Mouse (Mus musculus) liver, adult 2 months (tissue): ENCODE results near the gene Nol3. TPM values are rescaled to one million over a fixed set of nuclear protein-coding genes. Genes with fewer than 3 reads are reported as not detected.

Experiments
- DNase-seq: peaks from one replicate; pipeline ENCODE4 v3.0.0-alpha.2; 2011; ENCODE audit warnings: low read depth, low spot score; ENCODE audit errors: extremely low read depth
- H3K27ac ChIP-seq: fragments of 200-500 bp; replicated peaks from 2 replicates; pipeline ENCODE4 v1.5.1; 2012; ENCODE audit warnings: low read depth, mild to moderate bottlenecking, control low read depth, inconsistent platforms, low read length; ENCODE audit not compliant: insufficient read depth
- H3K27me3 ChIP-seq: fragments of 200-500 bp; 2 replicates; pipeline ENCODE4 v1.6.1; 2012; ENCODE audit warnings: mild to moderate bottlenecking, moderate library complexity, low read length, inconsistent platforms; ENCODE audit not compliant: control insufficient read depth, insufficient read depth
- H3K36me3 ChIP-seq: fragments of 200-500 bp; 2 replicates; pipeline ENCODE4 v1.6.1; 2012; ENCODE audit warnings: low read length, inconsistent platforms; ENCODE audit not compliant: control insufficient read depth, insufficient read depth
- H3K4me1 ChIP-seq: fragments of 200-500 bp; 2 replicates; pipeline ENCODE4 v1.6.1; 2011; ENCODE audit warnings: low read length; ENCODE audit not compliant: control insufficient read depth, insufficient read depth
- H3K4me3 ChIP-seq: fragments of 200-500 bp; 2 replicates; pipeline ENCODE4 v1.5.1; 2011; ENCODE audit warnings: low read depth, mild to moderate bottlenecking, control low read depth, low read length, moderate library complexity; ENCODE audit not compliant: insufficient read depth
- H3K79me2 ChIP-seq: fragments of 200-500 bp; 2 replicates; pipeline ENCODE4 v1.6.1; 2012; ENCODE audit warnings: inconsistent platforms, mild to moderate bottlenecking, low read length, moderate library complexity; ENCODE audit not compliant: control insufficient read depth, insufficient read depth
- H3K9ac ChIP-seq: fragments of 200-500 bp; 2 replicates; pipeline ENCODE4 v1.6.1; 2012; ENCODE audit warnings: low read depth, mild to moderate bottlenecking, control low read depth, inconsistent platforms, low read length
- CTCF ChIP-seq: fragments of 200-500 bp; IDR thresholded peaks from 2 replicates; pipeline ENCODE4 v1.5.1; 2011; ENCODE audit warnings: low read depth, low read length, control low read depth
- POLR2A ChIP-seq: fragments of 200-500 bp; IDR thresholded peaks from 2 replicates; pipeline ENCODE4 v1.6.1; 2011; ENCODE audit warnings: low read length, control low read depth; ENCODE audit not compliant: insufficient read depth; ENCODE audit errors: extremely low read depth
- WGBS: fragments of 180-500 bp; shearing (Covaris S2); methylation state at CpG from one replicate; pipeline ENCODE4 v1.1.7; 2018; 5-methylcytosine and 5-hydroxymethylcytosine counted together
- polyA plus RNA-seq: library from polyadenylated mRNA; depleted of rRNA; stranded (reverse); fragments of >200 nt; gene quantifications from 2 replicates; pipeline ENCODE4 v1.2.3, GENCODE M21; 2012
- total RNA-seq: library from RNA; depleted of rRNA; stranded (reverse); fragments of >200 nt; gene quantifications from 2 replicates; pipeline ENCODE4 v1.2.3, GENCODE M21; 2014

The Nol3 gene
- total and polyA plus RNA-seq, 2 experiments = 0.37 to 0.43 TPM

DNA sequence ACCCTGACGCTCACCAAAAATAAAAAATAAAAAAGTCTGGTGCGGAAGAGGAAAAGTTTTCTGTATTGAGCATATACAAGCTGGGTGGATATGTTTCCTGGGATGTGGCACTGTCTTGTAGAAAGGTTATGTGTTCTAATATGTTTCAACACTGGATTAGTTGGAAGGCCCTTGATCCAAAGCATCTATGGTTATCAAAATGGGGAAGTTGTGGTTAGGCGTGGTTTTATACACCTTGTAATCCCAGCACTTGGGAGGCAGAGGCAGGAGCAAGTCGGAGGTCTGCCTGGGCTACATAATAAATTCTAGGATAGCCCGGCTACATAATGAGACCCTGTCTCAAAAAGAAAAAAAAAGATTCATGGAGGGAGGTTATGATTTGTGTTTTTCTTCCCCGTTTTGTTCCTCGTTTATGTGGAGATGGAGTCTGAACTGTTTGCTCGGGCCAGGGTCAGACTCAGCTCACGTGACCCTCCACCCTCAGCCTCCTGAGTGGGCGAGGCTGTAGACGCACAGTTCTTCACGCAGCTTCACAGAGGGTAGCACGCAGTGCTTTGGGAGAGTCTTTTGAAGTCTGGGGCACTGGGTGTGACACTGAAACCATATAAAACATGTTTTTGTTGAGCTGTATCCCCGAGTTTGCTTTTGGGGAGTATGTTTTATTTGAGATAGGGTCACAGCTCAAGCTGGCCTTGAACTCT lies 38.3 kb upstream of the Nol3 start:
- Histone ChIP-seq H3K79me2 (peaks cover 3% of the 10 kb centered on the region; the same call in 1 of the 2 replicates), H3K4me1 (no peaks in the 10 kb centered on the region; the same call in 1 of the 2 replicates), H3K36me3 (peaks cover 84% of the 10 kb centered on the region), H3K9ac (no peak overlapping the region), H3K27me3 (no peaks in the 10 kb centered on the region), H3K27ac (no peak overlapping the region), H3K4me3 (no peak overlapping the region)
- WGBS = 81% methylated on average over 14 of the region's 14 CpGs
- DNase-seq = no peak
- TF ChIP-seq POLR2A (no peak), CTCF (no peak)

GRCm38 (mm10) chr8:105241016-105241415 lies 34.9 kb upstream of the Nol3 start:
- TF ChIP-seq CTCF (no peak), POLR2A (no peak)
- Histone ChIP-seq H3K4me3 (no peak overlapping the region), H3K27me3 (no peaks in the 10 kb centered on the region), H3K9ac (no peak overlapping the region), H3K36me3 (peaks cover 75% of the 10 kb centered on the region), H3K27ac (no peak overlapping the region), H3K4me1 (no peaks in the 10 kb centered on the region), H3K79me2 (no peaks in the 10 kb centered on the region; the same call in 1 of the 2 replicates)
- WGBS = 98% methylated on average over 7 of the region's 7 CpGs
- DNase-seq = no peak

GRCm38 (mm10) chr8:105251954-105252353 lies 24.0 kb upstream of the Nol3 start:
- Histone ChIP-seq H3K4me1 (peaks cover 3% of the 10 kb centered on the region; the same call in 1 of the 2 replicates), H3K4me3 (no peak overlapping the region), H3K9ac (no peak overlapping the region), H3K79me2 (no peaks in the 10 kb centered on the region), H3K36me3 (peaks cover 56% of the 10 kb centered on the region), H3K27ac (no peak overlapping the region), H3K27me3 (no peaks in the 10 kb centered on the region)
- no peak for DNase-seq
- TF ChIP-seq CTCF = no peak
- TF ChIP-seq POLR2A = no peak
- whole genome bisulfite sequencing = 85% methylated on average over 6 of the region's 6 CpGs

DNA sequence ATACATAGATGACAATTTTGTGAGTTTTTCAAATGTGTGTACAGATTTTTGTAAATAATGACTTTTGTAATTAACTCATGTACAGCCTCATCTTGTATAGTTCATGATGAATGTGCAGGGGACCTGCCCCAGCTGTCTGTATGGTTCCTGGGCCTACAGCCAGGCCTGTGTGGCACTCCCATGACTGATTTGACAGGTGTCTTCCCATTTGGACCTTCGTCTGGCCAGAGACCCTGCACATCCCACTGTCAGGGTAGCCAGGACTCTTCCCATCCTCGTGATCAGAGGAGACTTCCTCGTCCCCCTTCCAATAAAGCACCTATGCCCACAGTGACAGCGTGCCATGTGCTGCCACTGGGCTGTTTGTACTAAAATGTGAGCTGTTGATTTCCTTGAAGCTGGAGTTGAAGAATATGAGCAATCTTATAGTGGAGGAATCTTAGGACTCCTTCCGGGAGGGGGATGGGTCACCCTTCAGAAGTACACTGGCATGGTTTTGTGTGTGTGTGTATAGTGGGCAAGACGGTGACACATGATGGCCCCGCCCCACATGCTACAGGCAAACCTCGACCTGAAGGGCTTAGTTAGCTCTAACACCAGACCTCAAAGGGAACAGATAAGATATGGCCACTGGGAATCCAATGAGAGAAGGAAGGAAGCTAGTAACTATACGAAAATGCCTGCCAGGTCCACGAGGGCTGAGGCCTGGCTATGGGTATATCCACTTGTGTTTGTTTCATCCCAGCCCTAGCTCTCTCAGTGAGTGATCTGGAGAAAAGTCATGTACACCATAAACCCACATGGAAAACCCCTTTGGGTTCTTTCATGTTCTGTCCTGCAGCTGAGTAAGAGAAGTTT lies 23.0 kb upstream of the Nol3 start:
- Histone ChIP-seq H3K4me3 (no peak overlapping the region), H3K36me3 (peaks cover 47% of the 10 kb centered on the region), H3K27me3 (no peaks in the 10 kb centered on the region), H3K9ac (no peak overlapping the region), H3K4me1 (peaks cover 3% of the 10 kb centered on the region; the same call in 1 of the 2 replicates), H3K79me2 (no peaks in the 10 kb centered on the region), H3K27ac (no peak overlapping the region)
- TF ChIP-seq POLR2A = no peak
- TF ChIP-seq CTCF = no peak
- DNase-seq = no peak
- WGBS = 83% methylated on average over 10 of the region's 10 CpGs

GRCm38 (mm10) chr8:105253766-105254151 lies 22.2 kb upstream of the Nol3 start:
- H3K36me3 ChIP-seq = peaks cover 38% of the 10 kb centered on the region
- no peak overlapping the region for H3K27ac ChIP-seq
- H3K4me3 ChIP-seq = no peak overlapping the region
- H3K79me2 ChIP-seq = no peaks in the 10 kb centered on the region
- H3K27me3 ChIP-seq = no peaks in the 10 kb centered on the region
- DNase-seq = no peak
- H3K9ac ChIP-seq = no peak overlapping the region
- peaks cover 3% of the 10 kb centered on the region; the same call in 1 of the 2 replicates for H3K4me1 ChIP-seq
- 65% methylated on average over 20 of the region's 20 CpGs for WGBS
- no peak for TF ChIP-seq POLR2A
- TF ChIP-seq CTCF = no peak
